Mouse (Mus musculus) liver, postnatal 0 days (tissue): ENCODE measurements around the gene Gmip. TPM values are rescaled to one million over a fixed set of nuclear protein-coding genes. Genes with fewer than 3 reads are reported as not detected.

Experiments used
- ATAC-seq: fragments of 200-750 bp; cut with Nextera tagmentation; 2 replicates; pipeline ENCODE4 v1.8.0; 2017; ENCODE audit warnings: mild to moderate bottlenecking, moderate library complexity
- DNase-seq: peaks from one replicate; pipeline ENCODE4 v3.0.0-alpha.2; 2016
- H3K27ac ChIP-seq: fragments of 300-500 bp; sonication (generic); 2 replicates; pipeline ENCODE4 v1.5.1; 2014; ENCODE audit warnings: antibody characterized with exemption, moderate library complexity, mild to moderate bottlenecking, low read depth
- H3K27me3 ChIP-seq: fragments of 300-500 bp; sonication (generic); 2 replicates; pipeline ENCODE4 v1.6.1; 2014; ENCODE audit warnings: low read length, control low read depth, mixed read lengths; ENCODE audit not compliant: insufficient read depth
- H3K36me3 ChIP-seq: fragments of 300-500 bp; sonication (generic); replicated peaks from 2 replicates; pipeline ENCODE4 v1.6.1; 2014; ENCODE audit warnings: mild to moderate bottlenecking, control low read depth, low read length, moderate library complexity, mixed read lengths; ENCODE audit not compliant: insufficient read depth
- H3K4me1 ChIP-seq: fragments of 300-500 bp; sonication (generic); 2 replicates; pipeline ENCODE4 v1.6.1; 2014; ENCODE audit warnings: antibody characterized with exemption, mild to moderate bottlenecking, control low read depth; ENCODE audit not compliant: insufficient read depth
- H3K4me2 ChIP-seq: fragments of 300-500 bp; sonication (generic); 2 replicates; pipeline ENCODE4 v1.6.1; 2014; ENCODE audit warnings: low read depth, mild to moderate bottlenecking, low read length, moderate library complexity, mixed read lengths
- H3K4me3 ChIP-seq: fragments of 300-500 bp; sonication (generic); 2 replicates; pipeline ENCODE4 v1.5.1; 2014; ENCODE audit warnings: low read depth, low read length
- H3K9ac ChIP-seq: fragments of 300-500 bp; sonication (generic); replicated peaks from 2 replicates; pipeline ENCODE4 v1.6.1; 2014; ENCODE audit warnings: mild to moderate bottlenecking, moderate library complexity
- H3K9me3 ChIP-seq: fragments of 300-500 bp; sonication (generic); 2 replicates; pipeline ENCODE4 v1.6.1; 2016; ENCODE audit warnings: mild to moderate bottlenecking, control low read depth, low read length, mixed read lengths
- CTCF ChIP-seq: sonication (generic); IDR thresholded peaks from 2 replicates; pipeline ENCODE4 v1.5.1; 2016; ENCODE audit warnings: antibody characterized with exemption, low read depth
- EP300 ChIP-seq: IDR thresholded peaks from 2 replicates; pipeline ENCODE4 v1.6.1; 2016; ENCODE audit warnings: antibody characterized with exemption, low read depth, mild to moderate bottlenecking
- WGBS: fragments of 180-500 bp; shearing (Covaris S2); extraction: QIAGEN DNeasy Blood & Tissue Kit; methylation state at CpG from one replicate; pipeline ENCODE4 v1.1.7; 2014; ENCODE audit not compliant: insufficient replicate concordance; 5-methylcytosine and 5-hydroxymethylcytosine counted together
- polyA plus RNA-seq: library from polyadenylated mRNA; unstranded; fragments of >200 nt; fragmentation: Nextera tagmentation; extraction: Ambion mirVana; gene quantifications from 2 replicates; pipeline ENCODE4 v1.2.1, GENCODE M21; 2015

The Gmip gene
- polyA plus RNA-seq, 1 experiment from 2014 or later = 7.4 TPM

GRCm38 (mm10) chr8:69863387-69864020, 55.0 kb downstream of the Gmip start:
- no peak for TF ChIP-seq CTCF
- TF ChIP-seq EP300 = no peak
- Histone ChIP-seq H3K9ac (no peak overlapping the region), H3K27ac (no peak overlapping the region), H3K9me3 (no peaks in the 10 kb centered on the region), H3K4me1 (no peaks in the 10 kb centered on the region; the same call in 1 of the 2 replicates), H3K4me2 (no peak overlapping the region), H3K4me3 (no peak overlapping the region), H3K27me3 (no peaks in the 10 kb centered on the region), H3K36me3 (no peaks in the 10 kb centered on the region)
- DNase-seq = no peak
- 74% methylated on average over 5 of the region's 5 CpGs for WGBS
- no peak for ATAC-seq

DNA sequence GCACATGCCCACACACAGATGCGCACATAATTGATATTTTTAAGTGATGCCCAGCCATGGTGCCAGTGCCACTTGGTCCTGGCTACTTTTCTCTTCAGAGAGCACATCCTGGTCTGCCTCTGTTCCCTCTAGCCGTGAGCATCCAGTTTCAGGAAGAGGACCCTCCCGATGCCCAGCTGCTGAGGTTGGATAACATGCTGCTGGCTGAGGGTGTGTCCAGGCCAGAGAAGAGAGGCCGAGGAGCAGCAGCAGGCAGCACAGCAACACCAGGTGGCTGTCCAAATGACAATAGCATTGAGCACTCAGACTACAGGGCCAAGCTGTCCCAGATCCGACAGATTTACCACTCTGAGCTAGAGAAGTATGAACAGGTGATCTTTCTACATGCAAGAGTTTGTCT, 55.7 kb downstream of the Gmip start:
- no peak for TF ChIP-seq CTCF
- no peak for TF ChIP-seq EP300
- H3K36me3 ChIP-seq = no peaks in the 10 kb centered on the region
- no peaks in the 10 kb centered on the region for H3K27me3 ChIP-seq
- no peaks in the 10 kb centered on the region for H3K9me3 ChIP-seq
- H3K4me1 ChIP-seq = no peaks in the 10 kb centered on the region; the same call in 1 of the 2 replicates
- H3K4me2 ChIP-seq = no peak overlapping the region
- no peak for DNase-seq
- no peak overlapping the region for H3K4me3 ChIP-seq
- H3K9ac ChIP-seq = no peak overlapping the region
- no peak overlapping the region for H3K27ac ChIP-seq
- 73% methylated on average over 5 of the region's 5 CpGs for WGBS
- ATAC-seq = no peak

DNA sequence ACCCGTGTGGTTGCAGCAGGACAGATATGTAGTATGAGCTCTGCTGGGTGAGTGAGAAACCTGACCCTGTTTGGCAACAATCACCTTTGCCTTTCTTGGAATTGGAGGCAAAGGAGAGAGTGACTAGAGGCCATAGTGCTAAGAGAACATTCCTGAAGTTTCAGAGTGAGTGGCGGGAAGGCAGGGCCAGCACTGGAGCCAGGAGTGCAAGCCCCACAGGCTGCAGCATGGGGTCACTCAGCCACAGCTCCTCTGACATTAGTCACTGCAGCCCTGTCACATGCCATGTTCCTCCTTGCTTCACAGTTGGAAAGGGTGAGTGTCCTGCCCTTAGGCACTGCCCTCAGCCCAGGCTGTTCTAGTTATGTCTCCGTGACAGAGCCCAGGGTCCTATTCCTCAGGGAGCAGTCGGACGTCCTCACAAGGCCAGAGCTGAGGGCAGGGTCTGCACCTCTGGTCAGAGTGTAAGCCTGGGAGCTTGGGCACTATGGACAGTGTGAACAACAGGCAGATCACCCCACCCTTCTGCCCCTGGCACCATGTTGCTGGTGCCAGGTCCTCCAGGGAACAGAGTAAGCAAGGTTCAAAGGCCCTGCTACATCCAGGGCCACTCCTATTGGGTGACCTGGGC, 59.3 kb downstream of the Gmip start:
- Histone ChIP-seq H3K9me3 (no peaks in the 10 kb centered on the region), H3K36me3 (no peaks in the 10 kb centered on the region), H3K4me3 (no peak overlapping the region), H3K4me2 (no peak overlapping the region), H3K27ac (no peak overlapping the region), H3K9ac (no peak overlapping the region), H3K4me1 (no peaks in the 10 kb centered on the region; the same call in 1 of the 2 replicates), H3K27me3 (no peaks in the 10 kb centered on the region)
- WGBS = 78% methylated on average over 5 of the region's 5 CpGs
- DNase-seq (no peak), ATAC-seq (no peak)
- TF ChIP-seq EP300 = no peak
- TF ChIP-seq CTCF = no peak

GRCm38 (mm10) chr8:69870003-69870765, 61.7 kb downstream of the Gmip start:
- Histone ChIP-seq H3K4me1 (no peaks in the 10 kb centered on the region), H3K27ac (no peak overlapping the region), H3K9me3 (no peaks in the 10 kb centered on the region), H3K9ac (no peak overlapping the region), H3K27me3 (no peaks in the 10 kb centered on the region), H3K4me2 (no peak overlapping the region), H3K4me3 (no peak overlapping the region), H3K36me3 (no peaks in the 10 kb centered on the region)
- ATAC-seq = no peak
- TF ChIP-seq CTCF (no peak), EP300 (no peak)
- no peak for DNase-seq
- 77% methylated on average over 11 of the region's 11 CpGs for WGBS

GRCm38 (mm10) chr8:69870907-69871306, 62.4 kb downstream of the Gmip start:
- no peak for ATAC-seq
- H3K27me3 ChIP-seq = no peaks in the 10 kb centered on the region
- no peak overlapping the region for H3K27ac ChIP-seq
- no peak for DNase-seq
- WGBS = 79% methylated on average over 6 of the region's 6 CpGs
- H3K9me3 ChIP-seq = no peaks in the 10 kb centered on the region
- no peak overlapping the region for H3K4me2 ChIP-seq
- H3K4me1 ChIP-seq = no peaks in the 10 kb centered on the region
- H3K4me3 ChIP-seq = no peak overlapping the region
- TF ChIP-seq EP300 (no peak), CTCF (no peak)
- H3K36me3 ChIP-seq = no peaks in the 10 kb centered on the region
- no peak overlapping the region for H3K9ac ChIP-seq

Other genes starting within 250 kb of the Gmip start
- 4.5 and 4.6 TPM in 2 replicates for gene Zfp868, start 183.1 kb upstream of the Gmip start, polyA plus RNA-seq
- 0.28 and 0.32 TPM in 2 replicates for gene Zfp964, start 154.2 kb upstream of the Gmip start, polyA plus RNA-seq
- gene Zfp869, start 98.0 kb upstream of the Gmip start, polyA plus RNA-seq = 6.8 and 7.9 TPM in 2 replicates
- 2.1 and 2.3 TPM in 2 replicates for gene Zfp963, start 58.7 kb upstream of the Gmip start, polyA plus RNA-seq
- gene Gm20422, start 33.8 kb upstream of the Gmip start, polyA plus RNA-seq = 0.18 and 0.86 TPM in 2 replicates
- 12.9 and 13.8 TPM in 2 replicates for gene Atp13a1, start 17.5 kb upstream of the Gmip start, polyA plus RNA-seq
- gene Zfp866, start 17.5 kb upstream of the Gmip start, polyA plus RNA-seq = 3.6 and 4.6 TPM in 2 replicates
- gene Lpar2, start 13.8 kb downstream of the Gmip start, polyA plus RNA-seq = 0.04 and 0.05 TPM in 2 replicates
- gene Pbx4, start 23.8 kb downstream of the Gmip start, polyA plus RNA-seq = 2.3 and 2.7 TPM in 2 replicates
- gene Cilp2, start 79.0 kb downstream of the Gmip start, polyA plus RNA-seq = 0.02 TPM in 1 of 2 replicates, not detected in the other
- 1.3 and 1.7 TPM in 2 replicates for gene Tssk6, start 93.5 kb downstream of the Gmip start, polyA plus RNA-seq
- 152 TPM in 2 replicates for gene Ndufa13, start 93.9 kb downstream of the Gmip start, polyA plus RNA-seq
- 0.72 and 0.89 TPM in 2 replicates for gene Yjefn3, start 94.0 kb downstream of the Gmip start, polyA plus RNA-seq
- 19.5 and 20.7 TPM in 2 replicates for gene Gatad2a, start 187.7 kb downstream of the Gmip start, polyA plus RNA-seq
- 11.1 and 12.2 TPM in 2 replicates for gene Mau2, start 234.1 kb downstream of the Gmip start, polyA plus RNA-seq
- gene Sugp1, start 234.1 kb downstream of the Gmip start, polyA plus RNA-seq = 11.7 and 11.8 TPM in 2 replicates